Mouse (Mus musculus) bone marrow macrophage, adult 2 months (primary cell): ENCODE measurements around the gene Ddt. TPM values are rescaled to one million over a fixed set of nuclear protein-coding genes. Genes with fewer than 3 reads are reported as not detected.

ENCODE experiments used
- H3K27ac ChIP-seq: 2 replicates; pipeline ENCODE4 v1.5.1; 2012; ENCODE audit warnings: low read depth, low read length; ENCODE audit not compliant: insufficient read depth
- H3K4me1 ChIP-seq: 2 replicates; pipeline ENCODE4 v1.6.1; 2012; ENCODE audit warnings: low read length; ENCODE audit not compliant: control insufficient read depth, insufficient read depth
- H3K4me3 ChIP-seq: 2 replicates; pipeline ENCODE4 v1.5.1; 2012; ENCODE audit warnings: mild to moderate bottlenecking, low read length, moderate library complexity; ENCODE audit not compliant: insufficient read depth
- CTCF ChIP-seq: IDR thresholded peaks from 2 replicates; pipeline ENCODE4 v1.5.1; 2012; ENCODE audit warnings: low read depth, mild to moderate bottlenecking, low read length, moderate library complexity
- POLR2A ChIP-seq: IDR thresholded peaks from 2 replicates; pipeline ENCODE4 v1.6.1; 2012; ENCODE audit warnings: mild to moderate bottlenecking, low read depth, low read length, borderline replicate concordance
- polyA plus RNA-seq: library from polyadenylated mRNA; stranded (reverse); fragments of >200 nt; gene quantifications from 2 replicates; pipeline ENCODE4 v1.2.4, GENCODE M21; 2012; ENCODE audit not compliant: missing spikeins, insufficient read depth, insufficient read length

Gene Ddt
- polyA plus RNA-seq, 1 experiment = 56.4 TPM

DNA sequence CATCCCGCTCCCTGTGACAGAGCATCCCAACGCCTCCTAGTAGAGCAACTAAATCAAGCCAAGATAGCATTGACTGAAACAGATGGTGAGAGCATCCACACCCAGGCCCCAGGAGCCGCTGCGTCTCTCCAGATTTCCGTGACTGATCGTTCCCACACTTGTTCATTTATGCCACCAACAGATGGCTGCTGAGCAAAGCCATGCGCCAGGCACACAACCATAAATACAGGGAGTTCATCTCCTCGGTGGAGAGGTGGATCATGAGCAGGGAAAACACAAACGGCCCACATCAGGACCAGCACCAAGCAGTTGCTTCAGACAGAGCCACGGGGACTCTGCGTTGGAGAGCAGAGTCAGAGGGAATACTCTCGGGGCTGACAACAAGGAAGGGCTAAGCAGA, 29.8 kb downstream of the Ddt start:
- H3K4me3 ChIP-seq = no peak overlapping the region
- no peak overlapping the region for H3K27ac ChIP-seq
- TF ChIP-seq POLR2A (no peak), CTCF (no peak)
- no peaks in the 10 kb centered on the region for H3K4me1 ChIP-seq

DNA sequence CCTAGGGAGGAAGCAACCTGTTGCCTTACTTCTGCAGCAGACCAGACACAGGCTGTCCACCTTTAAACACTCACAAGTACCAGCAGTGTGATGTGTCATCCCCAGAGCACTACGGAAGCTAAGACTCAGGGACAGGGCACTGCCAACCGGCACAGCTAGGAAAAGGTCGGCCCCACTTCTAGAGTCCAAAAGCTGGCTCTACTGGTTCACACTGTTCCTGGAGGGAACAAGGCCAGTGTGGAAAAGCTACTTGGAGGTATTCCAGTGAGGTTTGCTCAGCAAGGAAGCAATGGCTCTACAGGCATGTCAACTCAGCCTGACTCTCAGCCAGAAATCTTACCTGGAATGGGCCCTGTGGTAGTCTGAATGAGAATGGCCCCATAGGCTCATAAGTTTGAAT, 32.3 kb downstream of the Ddt start:
- Histone ChIP-seq H3K4me1 (no peaks in the 10 kb centered on the region), H3K27ac (no peak overlapping the region), H3K4me3 (no peak overlapping the region)
- TF ChIP-seq POLR2A (no peak), CTCF (no peak)

DNA sequence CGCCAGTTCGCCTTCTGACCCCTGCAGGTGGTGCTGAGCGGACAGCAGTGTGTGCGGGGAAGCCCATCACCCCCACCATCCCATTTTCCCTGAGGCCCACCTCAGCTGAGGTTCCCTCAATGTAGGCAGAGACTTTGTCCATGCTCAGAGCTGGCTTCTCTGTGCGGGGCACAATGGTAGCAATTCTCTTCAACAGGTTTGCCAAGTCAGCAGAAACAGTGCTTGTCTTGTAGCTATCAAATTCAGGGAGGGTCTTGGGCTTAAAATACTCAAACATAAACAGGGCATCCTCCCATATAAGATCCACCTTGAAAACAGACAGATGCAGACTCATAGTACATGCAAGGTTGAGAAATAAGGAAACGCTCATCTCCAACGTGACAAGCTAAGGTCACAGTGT, 47.8 kb downstream of the Ddt start:
- Histone ChIP-seq H3K4me3 (no peak overlapping the region), H3K27ac (no peak overlapping the region), H3K4me1 (no peaks in the 10 kb centered on the region)
- TF ChIP-seq CTCF = no peak
- TF ChIP-seq POLR2A = no peak

Other genes starting within 250 kb of the Ddt start
- not detected in 2 replicates for gene Lrrc75b, start 213.1 kb downstream of the Ddt start, polyA plus RNA-seq
- gene Ggt1, start 211.8 kb downstream of the Ddt start, polyA plus RNA-seq = not detected in 2 replicates
- gene Ggt5, start 184.1 kb downstream of the Ddt start, polyA plus RNA-seq = 8.4 and 11.6 TPM in 2 replicates
- gene Susd2, start 129.4 kb downstream of the Ddt start, polyA plus RNA-seq = not detected in 2 replicates
- gene Cabin1, start 9.1 kb downstream of the Ddt start, polyA plus RNA-seq = 26.1 and 35.0 TPM in 2 replicates
- not detected in 2 replicates for gene Gm20441, start 7.5 kb upstream of the Ddt start, polyA plus RNA-seq
- 12.1 and 13.1 TPM in 2 replicates for gene Gstt3, start 8.0 kb upstream of the Ddt start, polyA plus RNA-seq
- 1.4 and 4.1 TPM in 2 replicates for gene Gstt1, start 25.2 kb upstream of the Ddt start, polyA plus RNA-seq
- not detected in 2 replicates for gene Gstt4, start 49.1 kb upstream of the Ddt start, polyA plus RNA-seq
- 17.2 and 18.8 TPM in 2 replicates for gene Gstt2, start 64.0 kb upstream of the Ddt start, polyA plus RNA-seq
- 181 and 195 TPM in 2 replicates for gene Mif, start 86.8 kb upstream of the Ddt start, polyA plus RNA-seq
- 1.0 and 1.7 TPM in 2 replicates for gene Derl3, start 120.0 kb upstream of the Ddt start, polyA plus RNA-seq
- 27.9 and 31.8 TPM in 2 replicates for gene Smarcb1, start 148.2 kb upstream of the Ddt start, polyA plus RNA-seq
- 19.3 and 22.7 TPM in 2 replicates for gene Chchd10, start 159.7 kb upstream of the Ddt start, polyA plus RNA-seq
- 0.59 and 0.72 TPM in 2 replicates for gene Mmp11, start 163.1 kb upstream of the Ddt start, polyA plus RNA-seq
- gene Gm867, start 167.3 kb upstream of the Ddt start, polyA plus RNA-seq = not detected in 2 replicates
- gene Vpreb3, start 169.6 kb upstream of the Ddt start, polyA plus RNA-seq = not detected in 2 replicates
- 0.55 and 0.92 TPM in 2 replicates for gene Gm5134, start 181.1 kb upstream of the Ddt start, polyA plus RNA-seq